Mouse (Mus musculus) layer of hippocampus, adult 2 months (tissue): ENCODE measurements around the gene Lrmda. TPM values are rescaled to one million over a fixed set of nuclear protein-coding genes. Genes with fewer than 3 reads are reported as not detected.

Experiments
- DNase-seq, 2 experiments: peaks; one replicate each; pipeline ENCODE4 v3.0.0; 2022; ENCODE audit warnings: low spot score in 2 of 2
- H3K27ac ChIP-seq: fragments of 200-600 bp; 2 replicates; pipeline ENCODE4 v1.8.1; 2022
- H3K4me3 ChIP-seq: fragments of 200-600 bp; 2 replicates; pipeline ENCODE4 v1.8.1; 2022; ENCODE audit warnings: mild to moderate bottlenecking
- CTCF ChIP-seq: fragments of 200-600 bp; conservative IDR thresholded peaks from 2 replicates; pipeline ENCODE4 v1.8.1; 2022; ENCODE audit warnings: antibody characterized with exemption, mild to moderate bottlenecking, moderate library complexity
- total RNA-seq, 2 experiments: library from RNA; stranded (reverse); gene quantifications; 2 replicates each; pipeline ENCODE4 v1.2.3; 2021

The Lrmda gene
- total RNA-seq, 2 experiments from 2014 or later: 0.87 to 1.5 TPM

DNA sequence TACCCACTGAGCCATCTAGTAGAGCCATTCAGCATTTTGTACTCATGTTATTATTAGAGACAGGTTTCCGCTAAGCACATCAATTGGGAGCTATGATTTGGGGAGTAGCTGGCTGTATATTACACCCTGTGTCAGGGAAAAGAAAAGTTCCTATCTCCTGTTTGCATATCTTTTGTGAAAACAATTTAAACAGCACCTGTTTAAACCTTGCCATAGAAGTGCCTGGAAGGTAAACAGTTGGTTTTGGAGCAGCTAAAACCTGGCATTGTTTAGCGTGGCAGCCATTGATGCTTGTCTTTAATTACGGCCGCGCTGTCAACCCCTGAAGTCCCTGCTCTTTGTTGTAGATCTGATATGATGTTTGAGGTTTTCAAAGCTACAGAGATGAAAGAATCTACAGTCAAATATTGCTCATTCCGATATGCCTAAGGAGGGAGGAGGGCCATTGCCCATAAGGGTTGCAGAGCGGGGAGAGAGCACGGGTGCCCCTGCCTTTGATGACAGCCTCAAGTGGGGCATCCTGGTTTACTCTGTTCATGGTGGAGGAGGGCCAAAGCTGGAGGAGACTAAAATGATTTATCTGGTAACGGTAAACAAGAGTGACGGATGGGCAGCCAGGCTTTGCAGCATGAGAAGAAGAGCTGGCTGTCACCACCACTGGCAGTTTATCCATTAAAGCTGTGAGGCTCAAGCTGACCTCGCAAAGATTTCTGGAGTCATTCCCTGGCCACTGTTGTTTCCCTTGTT is 306.9 kb downstream of the Lrmda start:
- Histone ChIP-seq H3K4me3 (no peak overlapping the region), H3K27ac (no peak overlapping the region)
- no peak for TF ChIP-seq CTCF
- DNase-seq: no peak

DNA sequence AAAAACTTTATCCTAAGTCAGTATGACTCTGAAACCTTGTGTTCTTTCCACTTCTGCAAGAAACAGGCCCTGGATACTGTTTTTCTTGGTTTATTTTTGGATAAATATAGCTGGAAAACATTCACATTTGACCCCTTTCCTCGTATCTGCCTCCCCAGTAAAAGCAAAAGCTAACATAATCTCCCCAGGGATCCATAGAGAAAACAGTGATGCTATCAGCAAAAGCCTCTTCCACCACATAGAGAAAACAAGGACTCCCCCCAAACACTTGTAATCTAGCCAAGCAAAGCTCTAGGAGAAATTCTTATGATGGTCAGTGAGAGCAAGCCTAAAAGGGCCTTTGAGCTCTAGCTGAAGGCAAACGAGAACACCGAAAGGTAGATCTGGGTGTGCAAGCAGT is 309.7 kb downstream of the Lrmda start:
- no peak overlapping the region for H3K4me3 ChIP-seq
- no peak for DNase-seq
- TF ChIP-seq CTCF: no peak
- H3K27ac ChIP-seq: no peak overlapping the region; the same call in 1 of the 2 replicates

DNA sequence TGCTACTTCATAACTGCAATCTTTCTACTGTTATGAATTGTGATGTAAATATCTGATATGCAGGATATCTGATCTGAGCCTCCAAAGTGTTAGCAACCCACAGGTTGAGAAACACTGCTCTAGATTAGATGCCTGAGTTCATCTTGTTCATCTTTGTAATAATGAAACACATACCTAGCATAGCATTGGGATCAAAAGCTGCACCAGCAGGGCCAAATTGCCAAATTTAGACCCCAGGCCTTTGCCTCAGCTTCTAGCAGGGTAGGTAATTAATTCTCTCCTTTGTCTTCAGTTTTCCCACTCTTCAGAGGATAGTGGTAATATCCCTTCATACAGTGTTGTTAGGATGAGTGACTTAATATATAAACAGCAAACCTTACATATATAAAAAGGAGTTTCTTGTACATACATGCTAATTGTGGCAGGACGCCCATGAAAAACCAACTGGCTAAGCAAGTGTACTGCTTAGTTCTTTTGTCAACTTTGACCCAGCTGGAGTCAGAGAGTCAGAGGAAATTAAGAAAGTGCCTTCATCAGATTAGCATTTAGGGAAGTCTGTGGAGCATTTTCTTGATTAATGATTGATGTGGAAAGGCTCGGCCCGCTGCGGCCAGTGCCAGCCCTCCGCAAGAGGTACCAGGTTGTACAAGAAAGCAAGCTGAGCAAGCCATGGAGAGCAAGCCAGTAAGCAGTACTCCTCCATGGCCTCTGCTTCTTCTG is 315.7 kb downstream of the Lrmda start:
- no peak overlapping the region for H3K4me3 ChIP-seq
- no peak for TF ChIP-seq CTCF
- no peak for DNase-seq
- H3K27ac ChIP-seq: no peak overlapping the region

DNA sequence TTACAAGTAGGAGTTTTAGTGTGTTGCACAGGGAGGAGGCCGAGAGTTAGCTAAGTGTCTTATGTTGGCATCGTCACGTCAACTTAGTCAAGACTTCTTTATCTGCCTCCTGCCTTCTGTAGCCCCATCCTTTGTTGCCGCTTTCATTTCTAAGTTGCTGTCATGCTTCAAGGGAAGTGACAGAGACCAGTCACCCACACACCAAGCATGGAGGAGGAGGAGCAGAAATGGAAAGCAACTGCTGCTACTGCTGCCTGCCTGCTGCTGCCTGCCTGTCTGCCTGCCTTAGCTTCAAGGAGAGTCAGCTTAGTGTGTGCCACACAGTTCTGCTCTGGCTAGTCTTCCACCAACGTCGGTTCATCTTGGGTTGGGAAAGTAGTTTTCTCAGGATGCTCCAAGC is 319.7 kb downstream of the Lrmda start:
- peak; percentile 34 to 49 for DNase-seq
- Histone ChIP-seq H3K4me3 (no peak overlapping the region), H3K27ac (no peak overlapping the region)
- no peak for TF ChIP-seq CTCF

DNA sequence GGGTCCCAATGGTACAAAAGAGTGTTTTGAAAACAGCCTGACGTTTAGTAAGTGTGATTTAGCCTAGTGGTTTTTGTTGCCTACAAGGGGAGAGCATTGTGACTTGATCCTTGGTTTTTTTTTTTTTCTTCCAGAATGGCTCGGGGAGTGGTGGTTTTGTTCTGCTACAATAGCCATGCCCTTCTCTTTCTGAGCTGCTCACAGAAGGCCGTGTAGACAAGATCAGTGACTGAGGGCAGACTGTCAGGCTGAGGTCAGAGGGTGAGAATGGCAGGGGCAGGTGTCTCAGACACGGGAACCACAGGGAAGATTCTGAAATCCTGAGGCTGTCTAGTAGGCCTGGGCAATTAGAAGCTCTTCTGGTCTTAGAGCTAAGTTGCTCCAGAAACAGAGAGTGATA is 323.8 kb downstream of the Lrmda start:
- H3K4me3 ChIP-seq: no peak overlapping the region
- no peak overlapping the region for H3K27ac ChIP-seq
- TF ChIP-seq CTCF: no peak
- no peak for DNase-seq

DNA sequence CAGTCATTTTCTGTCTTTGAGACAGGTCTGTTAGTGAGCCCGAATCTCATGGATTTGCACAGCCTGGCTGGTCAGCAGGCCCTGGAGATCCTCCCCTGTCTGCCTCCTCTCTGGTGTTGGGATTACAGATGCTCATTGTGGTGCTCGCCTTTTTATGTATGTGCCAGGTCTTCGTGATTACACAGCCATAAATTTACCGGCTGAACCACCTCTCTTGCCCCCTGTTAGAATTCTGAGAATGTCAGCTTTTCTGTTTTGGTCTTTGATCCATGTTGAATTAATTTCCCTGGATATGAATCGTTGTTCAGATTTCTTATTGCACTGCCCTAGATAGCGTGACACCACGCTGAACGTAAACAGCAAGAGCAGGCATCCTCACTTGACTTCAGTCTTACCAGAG is 325.7 kb downstream of the Lrmda start:
- H3K4me3 ChIP-seq: no peak overlapping the region
- no peak for DNase-seq
- no peak overlapping the region for H3K27ac ChIP-seq
- TF ChIP-seq CTCF: no peak

DNA sequence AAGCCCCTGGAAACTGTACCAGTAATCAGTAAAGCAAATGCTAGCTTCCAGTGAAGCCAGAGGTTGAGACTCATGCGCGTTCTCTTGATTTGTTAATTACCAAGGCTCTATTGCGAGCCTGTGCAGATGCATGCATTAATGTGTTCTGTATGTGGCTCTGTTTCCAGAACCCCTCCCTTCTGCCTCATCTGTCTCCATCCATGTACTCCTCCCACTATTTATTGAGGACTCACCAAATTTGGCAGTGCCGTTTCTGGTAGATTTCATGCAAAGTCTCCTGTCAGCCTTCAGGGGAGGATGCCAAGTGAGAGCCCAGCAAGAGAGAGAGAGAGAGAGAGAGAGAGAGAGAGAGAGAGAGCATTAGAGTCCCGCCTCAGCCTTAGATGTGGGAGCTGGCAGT is 334.1 kb downstream of the Lrmda start:
- TF ChIP-seq CTCF: no peak
- H3K27ac ChIP-seq: no peak overlapping the region
- no peak overlapping the region for H3K4me3 ChIP-seq
- no peak for DNase-seq

DNA sequence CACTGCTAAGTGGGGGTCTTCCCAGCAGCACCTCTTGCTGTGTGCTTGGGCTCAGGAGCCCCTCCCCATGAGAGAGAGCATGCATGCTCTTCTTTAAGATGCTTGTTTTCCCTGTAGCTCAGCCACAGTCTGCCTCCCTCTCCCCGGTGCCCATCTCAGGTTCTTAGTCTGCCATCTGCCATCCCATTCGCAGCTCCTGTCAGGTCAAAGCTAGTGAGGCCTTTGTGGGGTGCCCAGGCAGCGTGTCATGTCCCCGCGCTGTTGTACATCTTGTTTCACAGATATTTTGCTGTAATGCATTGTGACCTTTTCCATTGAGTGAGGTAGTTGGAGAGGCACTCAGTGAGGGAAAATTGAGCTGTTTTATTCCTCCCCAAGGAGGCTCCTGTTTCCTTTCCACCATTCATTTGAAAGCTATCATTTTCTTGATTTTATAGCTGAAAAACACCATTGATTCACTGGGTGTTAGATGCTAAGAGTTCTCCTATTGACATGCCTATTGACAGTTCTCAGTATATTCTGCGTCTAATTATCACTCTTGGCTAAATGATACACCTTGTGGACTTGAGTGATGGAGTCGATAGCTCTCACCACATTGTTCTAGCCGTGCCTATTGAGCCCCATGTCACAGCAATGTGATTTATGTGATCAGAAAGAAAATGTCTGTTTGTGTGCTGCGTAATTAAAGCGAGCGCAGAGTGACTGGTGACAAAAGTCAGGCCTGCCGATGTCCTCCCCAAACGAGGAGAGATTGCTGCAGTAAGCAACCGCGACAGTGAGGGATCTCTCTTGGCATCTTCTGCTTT is 335.5 kb downstream of the Lrmda start:
- no peak overlapping the region for H3K4me3 ChIP-seq
- DNase-seq: no peak
- no peak overlapping the region for H3K27ac ChIP-seq
- TF ChIP-seq CTCF: no peak

DNA sequence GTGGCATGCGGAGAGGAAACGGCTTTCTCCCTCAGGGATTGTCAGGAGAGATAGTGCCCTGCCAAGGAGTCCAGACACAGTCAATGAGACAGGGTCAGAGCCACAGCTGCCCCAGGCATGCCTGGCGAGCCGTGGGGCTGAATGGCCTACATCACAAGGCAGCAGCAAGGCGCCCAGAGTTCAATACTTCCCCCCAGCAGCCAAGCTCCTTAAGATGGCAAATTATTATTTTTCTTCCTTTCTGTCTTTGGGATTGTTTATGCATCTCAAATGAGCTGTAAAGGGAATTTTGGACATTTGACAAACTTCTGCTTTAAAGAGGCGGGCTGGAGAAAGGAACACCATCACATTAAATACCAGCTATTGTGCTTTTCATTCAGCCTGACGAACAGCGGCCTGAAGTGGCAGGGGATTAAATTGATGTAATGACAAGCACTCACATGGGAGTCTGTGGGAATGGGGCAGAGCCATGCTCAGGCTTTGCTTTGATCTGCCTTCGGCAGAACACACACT is 338.5 kb downstream of the Lrmda start:
- no peak for DNase-seq
- Histone ChIP-seq H3K4me3 (no peak overlapping the region), H3K27ac (no peak overlapping the region)
- TF ChIP-seq CTCF: no peak

DNA sequence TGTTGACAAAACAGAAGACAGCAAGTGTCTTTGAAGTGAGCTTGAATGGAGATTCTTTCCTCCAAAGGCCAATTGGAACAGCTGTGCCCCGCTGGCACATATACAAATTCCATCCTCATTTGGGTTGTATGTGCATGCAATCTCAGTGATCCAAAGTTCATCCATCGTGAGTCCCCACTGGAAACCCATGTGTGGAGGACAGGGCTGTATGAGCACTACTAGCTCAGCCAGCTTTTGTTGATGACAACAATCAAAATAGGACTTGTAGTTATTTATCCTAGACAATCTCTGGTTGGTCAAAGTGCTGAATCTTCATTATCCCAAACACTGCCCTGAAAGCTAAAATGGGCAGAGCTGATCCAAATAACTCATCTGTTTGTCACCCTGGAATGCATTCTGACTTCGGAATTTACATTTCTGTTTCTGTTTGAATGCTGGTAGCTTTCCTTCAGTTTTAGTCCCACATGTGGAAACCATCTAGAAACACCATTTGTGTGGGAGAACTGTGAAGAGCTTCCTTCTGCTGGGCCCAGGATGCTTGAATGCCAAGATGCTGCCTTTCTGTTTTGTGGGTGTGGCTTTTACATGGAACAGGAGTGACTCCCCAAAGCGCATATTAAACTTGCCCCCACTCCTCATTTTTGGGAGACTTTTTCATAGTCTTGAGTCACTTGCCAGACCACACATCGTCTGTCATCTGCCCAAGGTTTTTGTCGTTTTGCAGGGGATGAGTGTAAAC is 344.7 kb downstream of the Lrmda start:
- H3K27ac ChIP-seq: no peak overlapping the region
- no peak overlapping the region for H3K4me3 ChIP-seq
- TF ChIP-seq CTCF: no peak
- DNase-seq: peak in 1 of 2 experiments; percentile 29

DNA sequence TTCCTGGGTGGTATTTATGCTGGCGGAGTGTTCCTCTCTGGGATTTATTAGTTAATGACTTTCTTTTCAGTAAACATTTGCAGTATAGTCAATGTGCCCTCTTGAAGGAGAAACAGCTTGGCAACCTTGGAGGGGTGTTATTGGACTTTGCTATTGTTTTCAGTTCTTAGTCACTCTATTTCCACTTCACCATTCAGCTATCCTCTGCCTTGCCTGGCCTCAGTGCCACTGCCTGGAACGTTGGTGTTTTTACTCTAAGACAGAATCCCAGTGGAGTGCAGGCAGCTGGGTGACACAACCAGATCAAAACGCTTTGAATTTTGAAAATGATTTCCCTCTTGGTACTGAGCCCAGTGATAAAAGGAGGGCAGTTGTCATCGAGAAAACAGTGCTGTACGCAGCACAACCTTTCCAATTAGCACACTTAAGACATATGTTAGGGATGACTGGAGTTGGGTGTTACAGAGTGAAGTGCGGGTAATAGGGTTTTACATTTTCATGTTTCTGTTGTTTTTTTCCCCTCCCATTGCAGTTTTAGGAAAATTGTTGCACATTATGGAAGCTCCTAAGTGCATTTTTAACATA is 345.4 kb downstream of the Lrmda start:
- no peak for TF ChIP-seq CTCF
- no peak for DNase-seq
- Histone ChIP-seq H3K4me3 (no peak overlapping the region), H3K27ac (no peak overlapping the region)

DNA sequence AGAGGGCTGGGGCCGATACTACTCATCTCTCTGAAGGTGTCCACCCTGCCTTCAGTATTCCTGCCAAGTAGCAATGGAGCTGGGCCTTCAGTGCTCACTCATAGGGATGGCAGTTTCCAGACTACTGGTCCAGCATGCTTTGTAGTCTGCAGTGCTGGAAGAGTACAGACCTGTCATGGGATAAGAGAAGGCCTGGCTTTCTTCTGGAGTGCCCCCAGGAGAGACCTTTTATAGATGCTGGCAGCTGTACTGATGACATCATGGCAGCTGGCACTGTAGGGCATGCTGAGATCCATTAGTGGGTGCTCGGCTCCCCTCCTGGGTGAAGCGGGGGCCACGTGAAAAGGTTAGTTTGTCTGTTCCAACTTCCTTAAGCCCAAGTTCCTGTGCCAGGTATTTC is 348.1 kb downstream of the Lrmda start:
- no peak for DNase-seq
- H3K4me3 ChIP-seq: no peak overlapping the region
- no peak overlapping the region for H3K27ac ChIP-seq
- no peak for TF ChIP-seq CTCF
